Mouse (Mus musculus) hindbrain, embryonic 11.5 days (tissue): ENCODE measurements around the gene Tesk1. TPM values are rescaled to one million over a fixed set of nuclear protein-coding genes. Genes with fewer than 3 reads are reported as not detected.

Experiments used
- ATAC-seq: fragments of 200-750 bp; cut with Nextera tagmentation; 2 replicates; pipeline ENCODE4 v1.8.0; 2017; ENCODE audit warnings: mild to moderate bottlenecking, moderate TSS enrichment, moderate library complexity; ENCODE audit not compliant: low FRiP score
- DNase-seq: peaks from one replicate; pipeline ENCODE4 v3.0.0-alpha.2; 2015; ENCODE audit warnings: low spot score
- H3K27ac ChIP-seq: fragments of 300-500 bp; sonication (generic); 2 replicates; pipeline ENCODE4 v1.5.1; 2014; ENCODE audit warnings: mild to moderate bottlenecking, low read depth, low read length
- H3K27me3 ChIP-seq: fragments of 300-500 bp; sonication (generic); 2 replicates; pipeline ENCODE4 v1.6.1; 2014; ENCODE audit warnings: mild to moderate bottlenecking, low read length, moderate library complexity, mixed read lengths; ENCODE audit not compliant: control insufficient read depth, insufficient read depth
- H3K36me3 ChIP-seq: fragments of 300-500 bp; sonication (generic); 2 replicates; pipeline ENCODE4 v1.6.1; 2014; ENCODE audit warnings: mild to moderate bottlenecking, low read length, moderate library complexity, mixed read lengths; ENCODE audit not compliant: control insufficient read depth, insufficient read depth
- H3K4me1 ChIP-seq: fragments of 300-500 bp; sonication (generic); replicated peaks from 2 replicates; pipeline ENCODE4 v1.6.1; 2014; ENCODE audit warnings: low read length, mixed read lengths; ENCODE audit not compliant: control insufficient read depth, insufficient read depth
- H3K4me2 ChIP-seq: fragments of 300-500 bp; sonication (generic); replicated peaks from 2 replicates; pipeline ENCODE4 v1.6.1; 2014; ENCODE audit warnings: mild to moderate bottlenecking, low read depth, low read length
- H3K4me3 ChIP-seq: fragments of 300-500 bp; sonication (generic); 2 replicates; pipeline ENCODE4 v1.5.1; 2014; ENCODE audit warnings: low read depth, low read length
- H3K9ac ChIP-seq: fragments of 300-500 bp; sonication (generic); 2 replicates; pipeline ENCODE4 v1.6.1; 2014; ENCODE audit warnings: low read depth, low read length
- H3K9me3 ChIP-seq: fragments of 300-500 bp; sonication (generic); 2 replicates; pipeline ENCODE4 v1.6.1; 2016; ENCODE audit warnings: low read length; ENCODE audit not compliant: control insufficient read depth
- WGBS: fragments of 180-500 bp; shearing (Covaris S2); extraction: QIAGEN DNeasy Blood & Tissue Kit; methylation state at CpG from one replicate; pipeline ENCODE4 v1.1.7; 2014; 5-methylcytosine and 5-hydroxymethylcytosine counted together
- polyA plus RNA-seq: library from polyadenylated mRNA; unstranded; fragments of >200 nt; fragmentation: Nextera tagmentation; extraction: Ambion mirVana; gene quantifications from 2 replicates; pipeline ENCODE4 v1.2.1, GENCODE M21; 2014

Tesk1 gene
- polyA plus RNA-seq, 1 experiment from 2014 or later: 10.1 TPM

DNA sequence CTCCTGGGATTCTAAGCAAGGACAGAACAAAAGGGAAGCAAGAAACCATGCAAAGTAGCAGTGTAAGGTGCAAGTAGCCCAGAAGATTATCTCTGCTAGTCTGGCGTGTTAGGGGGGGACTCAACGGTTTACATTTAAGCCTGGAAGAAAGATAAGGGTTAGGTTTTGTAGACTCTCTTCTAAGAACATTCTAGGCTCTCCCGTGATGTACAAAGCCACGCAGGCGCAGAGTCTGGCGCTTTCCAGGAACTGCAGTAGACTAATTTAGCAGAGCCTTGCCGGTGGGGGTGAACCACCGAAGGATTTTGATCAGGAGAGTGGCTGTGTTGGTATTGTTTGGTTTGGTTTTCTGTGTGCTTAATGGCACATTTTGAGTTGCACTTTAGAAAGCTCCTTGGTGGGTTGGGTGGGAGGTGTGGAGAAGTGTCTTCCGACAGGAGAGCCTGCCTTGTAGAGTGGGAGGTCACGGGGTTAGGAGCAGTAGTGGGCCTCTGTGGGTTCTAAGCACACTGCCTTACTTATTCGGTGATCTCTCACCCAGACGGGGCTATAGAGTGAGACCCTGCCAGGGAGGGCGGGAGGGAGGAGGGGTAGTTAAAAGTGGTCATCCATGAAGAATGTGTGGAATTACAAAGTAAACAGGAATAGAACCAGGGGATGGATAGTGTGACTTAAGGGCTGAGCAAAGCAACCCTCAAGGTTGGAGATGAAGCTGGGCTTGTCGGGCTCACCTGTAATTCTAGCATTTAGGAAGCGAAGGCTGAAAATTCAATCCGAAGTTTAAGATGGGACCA lies 24.3 kb upstream of the Tesk1 start:
- Histone ChIP-seq H3K27me3 (no peaks in the 10 kb centered on the region), H3K4me1 (no peaks in the 10 kb centered on the region), H3K9ac (no peak overlapping the region), H3K9me3 (no peaks in the 10 kb centered on the region), H3K4me3 (no peak overlapping the region), H3K4me2 (no peak overlapping the region), H3K36me3 (0 out of 2 replicates have a peak, but pooled peaks cover 5% of the 10 kb centered on the region), H3K27ac (no peak overlapping the region)
- no peak for DNase-seq
- WGBS: 80% methylated on average over 16 of the region's 16 CpGs
- ATAC-seq: no peak

DNA sequence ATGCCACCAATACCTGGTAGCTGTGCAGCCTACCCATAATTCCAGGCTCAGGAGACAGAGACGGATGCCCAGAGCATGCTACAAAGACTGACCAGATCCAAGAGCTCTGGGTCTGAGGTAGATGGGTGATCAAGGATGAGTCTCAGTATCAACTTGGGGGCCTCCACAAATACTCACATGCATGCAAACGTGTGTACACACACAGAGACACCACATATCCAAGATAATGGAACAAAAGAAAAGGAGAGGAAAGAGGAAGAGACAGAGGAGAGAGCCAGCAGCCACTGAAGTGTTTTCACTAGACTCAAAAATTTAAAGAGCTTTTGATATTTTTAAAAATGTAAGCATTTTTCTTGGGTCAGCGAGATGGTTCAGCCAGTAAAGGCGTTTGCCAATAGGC lies 23.3 kb upstream of the Tesk1 start:
- H3K4me1 ChIP-seq: no peaks in the 10 kb centered on the region
- H3K9ac ChIP-seq: no peak overlapping the region
- no peak overlapping the region for H3K27ac ChIP-seq
- H3K4me3 ChIP-seq: no peak overlapping the region
- WGBS: 78% methylated on average over 4 of the region's 4 CpGs
- no peak for DNase-seq
- H3K4me2 ChIP-seq: no peak overlapping the region
- H3K27me3 ChIP-seq: peaks cover under 1% of the 10 kb centered on the region; the same call in 1 of the 2 replicates
- H3K9me3 ChIP-seq: no peaks in the 10 kb centered on the region
- H3K36me3 ChIP-seq: 0 out of 2 replicates have a peak, but pooled peaks cover 5% of the 10 kb centered on the region
- no peak for ATAC-seq

DNA sequence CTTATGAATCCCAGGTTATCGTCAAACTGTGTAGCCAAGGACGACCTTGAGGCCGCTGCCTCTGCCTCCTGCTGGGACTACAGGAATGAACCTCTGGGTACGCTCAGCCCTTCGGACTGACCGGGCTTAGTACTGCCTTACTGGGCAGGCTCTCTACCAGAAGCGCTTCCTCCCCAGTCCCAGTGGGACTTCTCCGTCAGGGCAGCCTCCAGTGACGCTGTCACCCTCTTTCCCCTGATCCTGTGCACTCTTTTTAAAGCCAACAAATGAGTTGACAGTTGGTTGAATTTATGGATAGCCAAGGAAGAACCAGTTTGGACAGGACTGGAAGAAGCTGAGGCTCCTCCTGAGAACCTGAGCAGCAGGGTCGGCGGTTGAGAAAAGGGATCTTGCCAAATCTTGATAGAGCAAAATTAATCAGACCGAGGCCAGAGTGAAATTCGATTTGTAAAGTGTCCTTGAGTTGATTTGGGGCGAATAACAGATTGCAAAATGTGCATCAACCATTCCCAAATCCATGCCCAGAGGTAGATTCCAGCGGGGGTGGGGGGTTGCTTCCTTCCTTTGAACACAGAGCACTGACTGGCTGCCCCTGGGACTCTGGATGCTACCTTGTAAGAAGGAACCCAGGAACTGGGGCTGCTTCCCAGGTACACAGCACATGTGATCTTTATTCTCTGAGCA lies 22.6 kb upstream of the Tesk1 start:
- H3K4me2 ChIP-seq: no peak overlapping the region
- ATAC-seq (no peak), DNase-seq (no peak)
- no peaks in the 10 kb centered on the region for H3K9me3 ChIP-seq
- no peak overlapping the region for H3K4me3 ChIP-seq
- 56% methylated on average over 15 of the region's 15 CpGs for WGBS
- H3K27me3 ChIP-seq: peaks cover 5% of the 10 kb centered on the region; the same call in 1 of the 2 replicates
- no peak overlapping the region for H3K9ac ChIP-seq
- no peaks in the 10 kb centered on the region for H3K4me1 ChIP-seq
- no peak overlapping the region for H3K27ac ChIP-seq
- H3K36me3 ChIP-seq: 0 out of 2 replicates have a peak, but pooled peaks cover 5% of the 10 kb centered on the region

DNA sequence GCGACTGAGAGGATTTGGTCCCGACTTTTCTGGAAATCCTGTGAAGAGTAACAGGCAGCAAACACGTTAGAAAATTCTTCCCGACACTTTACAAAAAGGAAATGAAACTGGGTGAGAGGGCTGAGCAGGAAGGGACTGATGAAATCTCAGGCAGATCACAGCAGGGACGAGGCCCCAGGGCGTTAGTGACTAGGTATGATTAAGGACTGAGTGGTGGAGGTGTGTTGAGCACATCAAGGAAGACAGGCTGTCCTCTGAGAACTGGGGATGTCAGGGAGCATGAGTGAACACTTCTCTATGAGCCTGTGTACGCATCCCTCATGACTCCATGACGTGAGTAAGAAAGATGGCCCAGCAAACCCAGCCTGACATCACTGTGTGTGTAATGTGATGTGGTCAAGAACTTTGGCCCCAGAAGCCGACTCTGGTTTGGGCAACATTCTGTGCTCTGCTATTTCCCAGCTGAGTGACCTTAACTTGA lies 21.9 kb upstream of the Tesk1 start:
- Histone ChIP-seq H3K4me2 (no peak overlapping the region), H3K9me3 (no peaks in the 10 kb centered on the region), H3K36me3 (peaks cover 10% of the 10 kb centered on the region; the same call in 1 of the 2 replicates), H3K9ac (no peak overlapping the region), H3K27me3 (peaks cover 12% of the 10 kb centered on the region), H3K4me3 (no peak overlapping the region), H3K27ac (no peak overlapping the region), H3K4me1 (no peaks in the 10 kb centered on the region)
- WGBS: 74% methylated on average over 9 of the region's 9 CpGs
- ATAC-seq: no peak
- no peak for DNase-seq

DNA sequence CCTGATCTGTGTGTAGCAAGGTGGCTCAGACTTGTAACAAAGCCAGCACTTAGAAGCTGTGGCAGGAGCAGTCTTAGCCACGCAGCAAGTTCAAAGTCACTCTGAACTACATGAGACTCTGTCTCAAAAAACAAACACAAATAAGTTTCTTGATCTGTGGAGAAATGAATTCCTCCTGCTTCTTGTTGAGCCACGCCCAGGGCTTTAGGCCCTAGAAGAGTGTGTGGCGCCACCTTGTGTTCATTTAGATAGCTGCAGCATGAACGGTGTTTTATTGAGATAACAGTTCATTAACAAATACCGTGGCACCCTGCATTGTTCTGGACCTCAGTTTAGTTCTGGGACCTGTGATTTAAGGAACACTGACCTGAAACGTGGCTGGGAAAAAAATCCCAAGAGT lies 21.4 kb upstream of the Tesk1 start:
- Histone ChIP-seq H3K9me3 (no peaks in the 10 kb centered on the region), H3K27me3 (peaks cover 17% of the 10 kb centered on the region), H3K36me3 (peaks cover 10% of the 10 kb centered on the region; the same call in 1 of the 2 replicates), H3K9ac (no peak overlapping the region), H3K4me2 (no peak overlapping the region), H3K4me3 (no peak overlapping the region), H3K27ac (no peak overlapping the region), H3K4me1 (peaks cover 2% of the 10 kb centered on the region; the same call in 1 of the 2 replicates)
- ATAC-seq (no peak), DNase-seq (peak; percentile 89)
- 8% methylated on average over 6 of the region's 6 CpGs for WGBS

DNA sequence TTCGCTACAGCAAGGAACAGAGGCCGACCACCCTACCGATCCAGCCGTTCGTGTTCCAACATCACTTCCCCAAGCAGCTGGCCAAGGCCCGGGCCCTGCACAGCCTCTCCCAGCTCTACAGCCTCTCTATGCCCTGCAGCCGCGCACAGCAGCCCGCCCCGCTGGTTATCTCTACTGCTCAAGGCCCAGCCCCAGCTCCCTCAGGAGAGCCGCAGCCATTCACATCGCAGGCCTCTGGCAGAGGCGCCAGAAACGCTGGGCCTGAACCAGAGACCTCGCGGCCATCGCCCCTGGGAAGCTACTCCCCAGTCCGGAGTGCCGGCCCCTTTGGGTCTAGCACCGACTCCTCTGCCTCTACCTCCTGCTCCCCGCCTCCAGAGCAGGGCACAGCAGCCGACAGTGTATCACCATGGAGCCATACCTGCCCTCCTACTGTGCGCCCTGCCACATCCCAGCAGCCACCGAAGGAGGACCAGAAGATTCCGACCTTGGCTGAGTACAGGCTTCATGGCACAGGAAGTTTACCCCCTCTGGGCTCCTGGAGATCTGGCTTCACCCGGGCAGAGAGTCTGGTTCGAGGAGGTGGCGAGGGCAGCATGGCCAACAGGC lies 20.0 kb upstream of the Tesk1 start:
- Histone ChIP-seq H3K4me3 (no peak overlapping the region), H3K36me3 (peaks cover 10% of the 10 kb centered on the region; the same call in 1 of the 2 replicates), H3K4me1 (peaks cover 6% of the 10 kb centered on the region; the same call in 1 of the 2 replicates), H3K4me2 (no peak overlapping the region), H3K9me3 (no peaks in the 10 kb centered on the region), H3K9ac (no peak overlapping the region), H3K27me3 (peaks cover 31% of the 10 kb centered on the region), H3K27ac (no peak overlapping the region)
- DNase-seq (no peak), ATAC-seq (no peak)
- WGBS: 80% methylated on average over 28 of the region's 28 CpGs

DNA sequence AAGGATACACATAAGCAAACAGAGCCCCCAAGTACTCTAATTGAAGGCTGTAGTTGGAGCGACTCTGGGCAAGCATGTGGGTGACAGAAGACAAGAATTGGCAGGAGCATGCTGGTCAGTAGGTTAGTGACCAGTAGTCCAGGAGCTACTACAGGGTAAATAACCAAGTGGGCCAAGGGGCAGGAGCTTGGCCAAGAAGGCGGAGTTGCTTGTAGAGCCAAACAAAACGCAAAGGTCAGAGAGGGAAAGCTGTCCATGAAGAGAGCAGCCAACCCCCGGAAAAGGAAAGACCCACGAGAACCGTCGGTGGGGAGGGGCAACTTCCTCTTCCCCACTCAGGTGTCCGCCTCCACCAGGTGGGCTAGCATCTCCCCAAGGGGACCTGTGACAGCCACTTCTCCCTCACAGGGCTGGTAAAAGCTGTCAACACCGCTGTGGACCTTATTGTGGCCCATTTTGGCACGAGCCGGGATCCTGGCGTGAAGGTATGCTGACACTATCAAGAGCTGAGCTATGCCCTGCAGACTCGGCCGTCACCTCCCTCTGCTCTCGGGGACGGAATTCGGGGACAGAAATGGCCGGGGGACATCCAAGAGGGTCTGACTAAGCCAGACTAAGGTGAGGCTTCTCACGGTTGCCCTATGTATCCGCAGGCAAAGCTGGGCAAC lies 18.3 kb upstream of the Tesk1 start:
- Histone ChIP-seq H3K27me3 (peaks cover 47% of the 10 kb centered on the region), H3K9me3 (no peaks in the 10 kb centered on the region), H3K27ac (no peak overlapping the region), H3K4me3 (no peak overlapping the region), H3K4me1 (peaks cover 6% of the 10 kb centered on the region; the same call in 1 of the 2 replicates), H3K9ac (no peak overlapping the region), H3K4me2 (no peak overlapping the region), H3K36me3 (peaks cover 10% of the 10 kb centered on the region; the same call in 1 of the 2 replicates)
- WGBS: 89% methylated on average over 19 of the region's 20 CpGs
- ATAC-seq: no peak
- no peak for DNase-seq

DNA sequence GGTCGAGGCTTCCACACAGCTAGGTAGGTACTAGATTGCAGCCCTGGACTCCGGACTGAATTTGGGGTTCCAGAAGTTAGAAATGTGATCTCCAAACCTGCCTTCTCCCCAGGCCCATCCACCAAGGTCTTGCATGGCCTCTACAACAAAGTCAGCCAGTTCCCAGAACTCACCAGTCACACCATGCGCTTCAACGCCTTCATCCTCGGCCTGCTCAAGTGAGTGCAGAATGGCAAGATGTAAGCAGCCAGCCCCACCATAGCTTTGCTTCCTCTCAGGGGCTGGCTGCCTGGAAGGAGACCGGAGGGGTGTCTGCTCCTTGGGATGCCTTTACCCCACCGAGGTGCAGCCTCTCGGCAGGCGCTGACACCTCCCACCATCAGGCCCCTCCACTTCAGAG lies 17.7 kb upstream of the Tesk1 start:
- H3K27me3 ChIP-seq: peaks cover 47% of the 10 kb centered on the region

More for the DNA sequence above, 17.7 kb upstream of the Tesk1 start:
- ATAC-seq (no peak), DNase-seq (no peak)
- no peak overlapping the region for H3K9ac ChIP-seq
- no peak overlapping the region for H3K4me3 ChIP-seq
- no peak overlapping the region for H3K27ac ChIP-seq
- no peak overlapping the region for H3K4me2 ChIP-seq
- WGBS: 81% methylated on average over 9 of the region's 9 CpGs
- no peaks in the 10 kb centered on the region for H3K9me3 ChIP-seq
- peaks cover 9% of the 10 kb centered on the region; the same call in 1 of the 2 replicates for H3K4me1 ChIP-seq
- peaks cover 10% of the 10 kb centered on the region; the same call in 1 of the 2 replicates for H3K36me3 ChIP-seq
